Mouse (Mus musculus) bone marrow, adult 2 months (tissue): ENCODE data around the gene Grk1. TPM values are rescaled to one million over a fixed set of nuclear protein-coding genes. Genes with fewer than 3 reads are reported as not detected.

Experiments used
- H3K27ac ChIP-seq: fragments of 200-500 bp; 2 replicates; pipeline ENCODE4 v1.5.1; 2012; ENCODE audit warnings: low read depth, mild to moderate bottlenecking, control low read depth, inconsistent platforms, low read length; ENCODE audit not compliant: control insufficient read depth, poor library complexity, insufficient read depth
- H3K4me1 ChIP-seq: fragments of 200-500 bp; 2 replicates; pipeline ENCODE4 v1.6.1; 2011; ENCODE audit warnings: low read length; ENCODE audit not compliant: control insufficient read depth, insufficient read depth
- H3K4me3 ChIP-seq: fragments of 200-500 bp; replicated peaks from 2 replicates; pipeline ENCODE3; 2011; ENCODE audit warnings: mild to moderate bottlenecking, low read depth, low read length, control low read depth; ENCODE audit not compliant: control insufficient read depth
- CTCF ChIP-seq: fragments of 200-500 bp; IDR thresholded peaks from 2 replicates; pipeline ENCODE4 v1.5.1; 2011; ENCODE audit warnings: low read length, control low read depth; ENCODE audit not compliant: control insufficient read depth, insufficient read depth
- POLR2A ChIP-seq: fragments of 200-500 bp; IDR thresholded peaks from 2 replicates; pipeline ENCODE4 v1.6.1; 2011; ENCODE audit warnings: low read depth, mild to moderate bottlenecking, control low read depth, low read length, borderline replicate concordance; ENCODE audit not compliant: control insufficient read depth
- WGBS: fragments of 180-500 bp; shearing (Covaris S2); methylation state at CpG from one replicate; pipeline ENCODE4 v1.1.7; 2018; 5-methylcytosine and 5-hydroxymethylcytosine counted together
- polyA plus RNA-seq: library from polyadenylated mRNA; stranded (reverse); fragments of >200 nt; gene quantifications from 2 replicates; pipeline ENCODE4 v1.2.4, GENCODE M21; 2011; ENCODE audit warnings: low replicate concordance; ENCODE audit not compliant: missing spikeins, insufficient read depth, insufficient read length

Gene Grk1
- polyA plus RNA-seq, 1 experiment: 0.20 TPM

GRCm38 (mm10) chr8:13412891-13413558 is 8.1 kb downstream of the Grk1 start:
- Histone ChIP-seq H3K27ac (no peak overlapping the region), H3K4me1 (no peaks in the 10 kb centered on the region), H3K4me3 (no peak overlapping the region)
- 51% methylated on average over 13 of the region's 13 CpGs for WGBS
- TF ChIP-seq CTCF: peak; percentile 92
- TF ChIP-seq POLR2A: no peak

GRCm38 (mm10) chr8:13413823-13414390 is 9.0 kb downstream of the Grk1 start:
- Histone ChIP-seq H3K4me3 (no peak overlapping the region), H3K27ac (no peak overlapping the region), H3K4me1 (no peaks in the 10 kb centered on the region)
- no peak for TF ChIP-seq CTCF
- no peak for TF ChIP-seq POLR2A
- WGBS: 58% methylated on average over 12 of the region's 12 CpGs

GRCm38 (mm10) chr8:13415879-13416278 is 11.0 kb downstream of the Grk1 start:
- Histone ChIP-seq H3K27ac (no peak overlapping the region), H3K4me1 (no peaks in the 10 kb centered on the region), H3K4me3 (no peak overlapping the region)
- no peak for TF ChIP-seq CTCF
- TF ChIP-seq POLR2A: no peak
- 61% methylated on average over 10 of the region's 10 CpGs for WGBS

- Histone ChIP-seq H3K4me3 (no peak overlapping the region), H3K27ac (no peak overlapping the region), H3K4me1 (no peaks in the 10 kb centered on the region)
- TF ChIP-seq CTCF (no peak), POLR2A (no peak)
- WGBS: 74% methylated on average over 2 of the region's 2 CpGs
Observed at GRCm38 (mm10) chr8:13419111-13419639, 14.3 kb downstream of the Grk1 start.

- WGBS: 82% methylated on average over 6 of the region's 6 CpGs
- TF ChIP-seq POLR2A: no peak
- no peak for TF ChIP-seq CTCF
- no peaks in the 10 kb centered on the region for H3K4me1 ChIP-seq
- no peak overlapping the region for H3K4me3 ChIP-seq
- no peak overlapping the region for H3K27ac ChIP-seq
Observed at GRCm38 (mm10) chr8:13420970-13421369, 16.1 kb downstream of the Grk1 start.

GRCm38 (mm10) chr8:13427351-13427750 is 22.5 kb downstream of the Grk1 start:
- WGBS: 7% methylated on average over 6 of the region's 6 CpGs
- Histone ChIP-seq H3K27ac (no peak overlapping the region), H3K4me3 (no peak overlapping the region), H3K4me1 (no peaks in the 10 kb centered on the region)
- TF ChIP-seq CTCF (no peak), POLR2A (no peak)

GRCm38 (mm10) chr8:13428156-13428555 is 23.3 kb downstream of the Grk1 start:
- 28% methylated on average over 9 of the region's 9 CpGs for WGBS
- no peak overlapping the region for H3K27ac ChIP-seq
- H3K4me3 ChIP-seq: no peak overlapping the region
- TF ChIP-seq POLR2A (no peak), CTCF (no peak)
- H3K4me1 ChIP-seq: no peaks in the 10 kb centered on the region

GRCm38 (mm10) chr8:13430412-13430811 is 25.5 kb downstream of the Grk1 start:
- TF ChIP-seq CTCF (no peak), POLR2A (no peak)
- Histone ChIP-seq H3K4me3 (no peak overlapping the region), H3K27ac (no peak overlapping the region), H3K4me1 (no peaks in the 10 kb centered on the region)
- WGBS: 69% methylated on average over 7 of the region's 7 CpGs

GRCm38 (mm10) chr8:13430866-13431265 is 26.0 kb downstream of the Grk1 start:
- Histone ChIP-seq H3K4me3 (no peak overlapping the region), H3K27ac (no peak overlapping the region), H3K4me1 (no peaks in the 10 kb centered on the region)
- TF ChIP-seq CTCF: no peak
- TF ChIP-seq POLR2A: no peak
